Mouse (Mus musculus) ES-Bruce4 (cell line): Measurements from ENCODE around the gene Olfr1057.
"Not testable (repeated sequence)": the region's sequence is repeated elsewhere in the genome, so short reads cannot be mapped to it uniquely, and the experiment has no call there.

Experiments
- CTCF ChIP-seq: IDR thresholded peaks from one replicate; pipeline ENCODE4 v1.8.1; 2011; ENCODE audit warnings: low read depth, low read length
- EP300 ChIP-seq: IDR thresholded peaks from 2 replicates; pipeline ENCODE4 v1.6.1; 2011; ENCODE audit warnings: low read depth, low read length; ENCODE audit not compliant: insufficient read depth
- POLR2A ChIP-seq: IDR thresholded peaks from one replicate; pipeline ENCODE4 v1.8.1; 2011; ENCODE audit warnings: low read length; ENCODE audit not compliant: insufficient read depth

DNA sequence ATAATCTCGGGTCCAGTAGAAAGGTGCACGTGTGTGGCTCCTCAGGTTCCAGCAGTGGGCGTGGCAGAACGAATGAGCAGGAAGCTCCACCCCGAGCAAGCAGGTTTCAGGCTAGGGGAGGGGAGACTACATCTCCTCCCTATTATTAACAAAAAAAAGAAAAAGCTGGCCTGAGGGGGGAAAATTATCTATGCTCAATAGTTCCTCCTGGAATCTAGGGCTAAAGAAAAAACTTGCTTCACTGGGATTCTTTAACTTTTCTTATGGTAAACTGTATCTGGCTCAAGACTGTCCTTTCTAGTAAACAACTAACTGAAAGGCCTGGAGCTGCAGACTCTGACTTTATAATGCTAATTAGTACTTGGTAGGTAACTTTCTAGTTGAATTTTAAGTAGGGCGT, 11.9 kb downstream of the Olfr1057 start:
- TF ChIP-seq EP300, POLR2A, CTCF: not testable (repeated sequence)
